Mouse (Mus musculus) urinary bladder, adult 2 months (tissue): ENCODE data around the gene Tsnaxip1. TPM values are rescaled to one million over a fixed set of nuclear protein-coding genes. Genes with fewer than 3 reads are reported as not detected.
A peak's percentile ranks its signal among the peaks of the same experiment; 100 is the strongest.

ENCODE experiments used
- DNase-seq: peaks from one replicate; pipeline ENCODE4 v3.0.0; 2022; ENCODE audit warnings: low spot score
- polyA plus RNA-seq: library from polyadenylated mRNA; depleted of rRNA; stranded (reverse); fragments of >200 nt; gene quantifications from 2 replicates; pipeline ENCODE4 v1.2.3, GENCODE M21; 2012; rRNA removed

The Tsnaxip1 gene
- not detected in 2 replicates for polyA plus RNA-seq

- DNase-seq = peak; percentile 88
These were observed at the start of gene Tsnaxip1, which contains the start of gene Ranbp10 for GRCm38 (mm10) chr8:105826861-105827848. Tsnaxip1 (plus strand) TSS chr8:105827731. Ranbp10 (minus strand) TSS chr8:105827350.

GRCm38 (mm10) chr8:105777833-105778232 is 49.7 kb upstream of the Tsnaxip1 start:
- no peak for DNase-seq

- no peak for DNase-seq
These were observed 47.2 kb upstream of the Tsnaxip1 start for GRCm38 (mm10) chr8:105780298-105780697.

GRCm38 (mm10) chr8:105788241-105788640 is 39.3 kb upstream of the Tsnaxip1 start:
- no peak for DNase-seq

GRCm38 (mm10) chr8:105788927-105789326 is 38.6 kb upstream of the Tsnaxip1 start:
- DNase-seq = no peak

- DNase-seq = no peak
These were observed 37.9 kb upstream of the Tsnaxip1 start for GRCm38 (mm10) chr8:105789626-105790025.

GRCm38 (mm10) chr8:105793331-105793730 is 34.2 kb upstream of the Tsnaxip1 start:
- no peak for DNase-seq

- DNase-seq = no peak
These were observed 33.4 kb upstream of the Tsnaxip1 start for GRCm38 (mm10) chr8:105794009-105794598.

GRCm38 (mm10) chr8:105795785-105796184 is 31.7 kb upstream of the Tsnaxip1 start:
- DNase-seq = no peak

- DNase-seq = no peak
These were observed 29.1 kb upstream of the Tsnaxip1 start for GRCm38 (mm10) chr8:105798408-105798807.

GRCm38 (mm10) chr8:105799091-105799812 is 28.3 kb upstream of the Tsnaxip1 start:
- DNase-seq = no peak

- DNase-seq = no peak
These were observed 26.2 kb upstream of the Tsnaxip1 start for GRCm38 (mm10) chr8:105801153-105801904.

GRCm38 (mm10) chr8:105804797-105805196 is 22.7 kb upstream of the Tsnaxip1 start:
- no peak for DNase-seq

GRCm38 (mm10) chr8:105805346-105805745 is 22.2 kb upstream of the Tsnaxip1 start:
- no peak for DNase-seq

GRCm38 (mm10) chr8:105805964-105806363 is 21.6 kb upstream of the Tsnaxip1 start:
- no peak for DNase-seq

- no peak for DNase-seq
These were observed 19.8 kb upstream of the Tsnaxip1 start for GRCm38 (mm10) chr8:105807766-105808165.

GRCm38 (mm10) chr8:105808480-105808879 is 19.1 kb upstream of the Tsnaxip1 start:
- DNase-seq = no peak

GRCm38 (mm10) chr8:105810245-105810786 is 17.2 kb upstream of the Tsnaxip1 start:
- no peak for DNase-seq

- DNase-seq = no peak
These were observed 16.5 kb upstream of the Tsnaxip1 start for GRCm38 (mm10) chr8:105811061-105811460.

GRCm38 (mm10) chr8:105811543-105811942 is 16.0 kb upstream of the Tsnaxip1 start:
- DNase-seq = no peak

GRCm38 (mm10) chr8:105812511-105812910 is 15.0 kb upstream of the Tsnaxip1 start:
- no peak for DNase-seq
